Mouse (Mus musculus): ENCODE measurements around the gene Nkx6-1. TPM values are rescaled to one million over a fixed set of nuclear protein-coding genes. Genes with fewer than 3 reads are reported as not detected.

The Nkx6-1 gene
- polyA plus RNA-seq, 1 experiment from 2014 or later, result 3.8 TPM

DNA sequence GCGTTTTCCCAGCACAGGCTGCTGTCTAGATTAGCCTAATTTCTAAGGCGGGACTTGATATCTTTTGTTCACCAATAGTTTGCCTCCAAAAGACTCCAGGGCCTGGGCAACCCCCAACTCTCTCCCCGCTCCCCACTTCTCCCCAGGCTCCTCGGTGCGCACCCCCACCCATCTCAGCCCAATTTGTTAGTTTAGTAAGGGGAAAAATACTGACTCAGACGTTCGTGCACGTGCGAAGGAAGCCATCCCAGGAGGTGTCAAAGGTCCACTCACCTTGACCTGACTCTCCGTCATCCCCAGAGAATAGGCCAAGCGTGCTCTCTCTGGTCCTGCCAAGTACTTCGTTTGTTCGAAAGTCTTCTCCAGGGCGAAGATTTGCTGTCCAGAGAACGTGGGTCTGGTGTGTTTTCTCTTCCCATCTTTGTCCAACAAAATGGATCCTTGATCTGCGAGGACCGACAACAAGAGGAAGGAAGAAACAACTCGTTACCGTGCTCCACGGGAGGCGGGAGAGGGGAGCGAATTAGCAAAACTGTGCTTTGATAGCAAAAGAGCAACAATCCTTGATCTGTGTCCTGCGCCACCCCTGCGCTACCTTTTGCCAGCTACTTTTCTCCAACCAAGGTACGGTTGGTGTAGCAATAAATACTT, 3.1 kb downstream of the Nkx6-1 start:
- H3K4me2 ChIP-seq (ENCODE audit: low read length), result peak overlapping the region; percentile 5; the same call in 1 of the 2 replicates
- no peak overlapping the region for H3K9ac ChIP-seq (ENCODE audit: low read depth, low read length)

DNA sequence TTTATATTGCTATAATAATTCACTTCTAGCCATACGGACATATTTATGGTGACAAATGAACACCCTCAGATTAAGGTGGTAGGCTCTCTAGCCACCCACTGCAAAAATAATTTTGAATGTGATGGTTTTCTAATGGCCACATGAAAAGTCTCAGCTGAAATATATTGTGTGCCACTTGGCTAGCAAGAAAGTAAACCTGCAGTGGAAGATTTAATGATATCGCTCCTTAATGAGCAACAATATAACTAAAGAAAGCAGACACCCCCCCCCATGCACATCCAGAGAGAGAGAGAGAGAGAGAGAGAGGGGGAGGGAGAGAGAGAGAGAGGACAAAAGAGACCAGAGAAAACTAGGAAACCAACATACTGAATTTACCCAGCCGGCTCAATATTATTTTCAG, 4.1 kb downstream of the Nkx6-1 start:
- H3K4me2 ChIP-seq (ENCODE audit: low read length), result no peak overlapping the region
- no peak overlapping the region for H3K27ac ChIP-seq (ENCODE audit: low read depth, low read length)
- no peak overlapping the region for H3K9ac ChIP-seq (ENCODE audit: low read depth, low read length)
- no peaks in the 10 kb centered on the region; the same call in 1 of the 2 replicates for H3K9me3 ChIP-seq (ENCODE audit: control insufficient read depth, low read length)
- H3K4me3 ChIP-seq (ENCODE audit: low read length), result no peak overlapping the region
- WGBS, result 13% methylated on average over 3 of the region's 3 CpGs
- peaks cover 34% of the 10 kb centered on the region for H3K27me3 ChIP-seq (replicated peaks; ENCODE audit: control insufficient read depth, insufficient read depth, low read length)
- no peak for ATAC-seq
- no peaks in the 10 kb centered on the region for H3K36me3 ChIP-seq (ENCODE audit: control insufficient read depth, insufficient read depth, low read length)
- H3K4me1 ChIP-seq (ENCODE audit: control insufficient read depth, insufficient read depth, low read depth, low read length), result peaks cover 9% of the 10 kb centered on the region

More for the DNA sequence above, 3.1 kb downstream of the Nkx6-1 start:
- Histone ChIP-seq H3K27ac (ENCODE audit: low read depth, low read length) (no peak overlapping the region), H3K4me3 (ENCODE audit: low read length) (peak overlapping the region; percentile 39; the same call in 1 of the 2 replicates), H3K36me3 (ENCODE audit: control insufficient read depth, insufficient read depth, low read length) (no peaks in the 10 kb centered on the region), H3K9me3 (ENCODE audit: control insufficient read depth, low read length) (no peaks in the 10 kb centered on the region; the same call in 1 of the 2 replicates), H3K4me1 (ENCODE audit: control insufficient read depth, insufficient read depth, low read depth, low read length) (peaks cover 9% of the 10 kb centered on the region), H3K27me3 (replicated peaks; ENCODE audit: control insufficient read depth, insufficient read depth, low read length) (peaks cover 27% of the 10 kb centered on the region)
- 4% methylated on average over 25 of the region's 25 CpGs for WGBS
- ATAC-seq, result no peak

GRCm38 (mm10) chr5:101659411-101659971, 5.3 kb downstream of the Nkx6-1 start:
- peaks cover 9% of the 10 kb centered on the region for H3K4me1 ChIP-seq (ENCODE audit: control insufficient read depth, insufficient read depth, low read depth, low read length)
- peak overlapping the region; percentile 32 for H3K4me2 ChIP-seq (ENCODE audit: low read length)
- under 1% methylated on average over 37 of the region's 39 CpGs for WGBS
- no peak overlapping the region for H3K27ac ChIP-seq (ENCODE audit: low read depth, low read length)
- H3K27me3 ChIP-seq (replicated peaks; ENCODE audit: control insufficient read depth, insufficient read depth, low read length), result peaks cover 43% of the 10 kb centered on the region
- H3K9ac ChIP-seq (ENCODE audit: low read depth, low read length), result 0 out of 2 replicates have a peak overlapping the region, but pooled peaks have one; percentile 14
- no peaks in the 10 kb centered on the region for H3K36me3 ChIP-seq (ENCODE audit: control insufficient read depth, insufficient read depth, low read length)
- no peak for ATAC-seq
- peak overlapping the region; percentile 15; the same call in 1 of the 2 replicates for H3K4me3 ChIP-seq (ENCODE audit: low read length)
- H3K9me3 ChIP-seq (ENCODE audit: control insufficient read depth, low read length), result no peaks in the 10 kb centered on the region; the same call in 1 of the 2 replicates

GRCm38 (mm10) chr5:101658984-101659290, 5.9 kb downstream of the Nkx6-1 start:
- H3K27ac ChIP-seq (ENCODE audit: low read depth, low read length), result no peak overlapping the region

DNA sequence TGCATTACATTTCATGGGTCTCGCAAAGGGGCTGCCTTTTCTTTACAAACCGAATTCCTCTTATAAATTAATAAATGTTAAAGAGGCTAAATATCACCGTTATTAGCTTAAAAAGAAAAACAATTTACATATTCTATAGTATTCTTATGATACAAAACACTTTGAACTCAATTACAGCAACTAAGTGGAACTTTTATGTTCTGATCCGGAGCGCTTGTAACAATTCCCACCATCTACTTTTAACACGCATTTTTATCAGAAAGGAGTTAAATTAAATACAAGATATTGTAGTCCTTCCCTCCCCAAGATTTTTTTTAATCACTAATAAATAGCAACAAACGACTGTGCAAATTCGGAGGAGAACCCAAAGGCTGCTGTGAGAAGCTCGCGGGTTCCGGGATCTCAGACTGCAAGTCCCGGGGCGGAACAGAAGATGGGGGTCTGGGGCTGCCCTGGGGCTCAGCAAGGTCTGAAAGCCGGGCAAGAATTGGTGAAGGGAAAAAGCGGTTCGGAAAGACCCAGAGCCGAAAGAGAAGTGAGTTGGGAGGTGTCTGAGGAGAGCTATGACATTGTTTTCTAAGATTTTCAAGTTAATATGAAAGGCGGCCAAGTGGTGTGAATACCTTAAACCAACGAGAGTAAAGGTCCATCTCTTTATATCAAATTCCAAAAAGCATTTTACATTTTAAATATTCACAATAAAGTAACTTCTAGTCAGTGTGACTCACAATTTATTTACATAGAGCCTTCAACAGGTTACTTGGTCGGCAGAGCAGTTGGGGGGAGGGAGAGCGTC, 6.4 kb downstream of the Nkx6-1 start:
- H3K9ac ChIP-seq (ENCODE audit: low read depth, low read length), result no peak overlapping the region
- no peaks in the 10 kb centered on the region for H3K36me3 ChIP-seq (ENCODE audit: control insufficient read depth, insufficient read depth, low read length)
- peak overlapping the region; percentile 32 for H3K4me2 ChIP-seq (ENCODE audit: low read length)
- no peaks in the 10 kb centered on the region for H3K9me3 ChIP-seq (ENCODE audit: control insufficient read depth, low read length)
- peaks cover 45% of the 10 kb centered on the region for H3K27me3 ChIP-seq (replicated peaks; ENCODE audit: control insufficient read depth, insufficient read depth, low read length)
- no peak overlapping the region for H3K4me3 ChIP-seq (ENCODE audit: low read length)
- H3K4me1 ChIP-seq (ENCODE audit: control insufficient read depth, insufficient read depth, low read depth, low read length), result peaks cover under 1% of the 10 kb centered on the region
- no peak for ATAC-seq
- no peak overlapping the region for H3K27ac ChIP-seq (ENCODE audit: low read depth, low read length)
- 6% methylated on average over 21 of the region's 21 CpGs for WGBS

More at GRCm38 (mm10) chr5:101658984-101659290, 5.9 kb downstream of the Nkx6-1 start:
- peak overlapping the region; percentile 15; the same call in 1 of the 2 replicates for H3K4me3 ChIP-seq (ENCODE audit: low read length)
- H3K27me3 ChIP-seq (replicated peaks; ENCODE audit: control insufficient read depth, insufficient read depth, low read length), result peaks cover 48% of the 10 kb centered on the region
- no peak overlapping the region for H3K9ac ChIP-seq (ENCODE audit: low read depth, low read length)
- no peak for ATAC-seq
- WGBS, result 7% methylated on average over 23 of the region's 23 CpGs
- H3K4me1 ChIP-seq (ENCODE audit: control insufficient read depth, insufficient read depth, low read depth, low read length), result peaks cover 6% of the 10 kb centered on the region
- peak overlapping the region; percentile 32 for H3K4me2 ChIP-seq (ENCODE audit: low read length)
- H3K9me3 ChIP-seq (ENCODE audit: control insufficient read depth, low read length), result no peaks in the 10 kb centered on the region; the same call in 1 of the 2 replicates
- H3K36me3 ChIP-seq (ENCODE audit: control insufficient read depth, insufficient read depth, low read length), result no peaks in the 10 kb centered on the region

DNA sequence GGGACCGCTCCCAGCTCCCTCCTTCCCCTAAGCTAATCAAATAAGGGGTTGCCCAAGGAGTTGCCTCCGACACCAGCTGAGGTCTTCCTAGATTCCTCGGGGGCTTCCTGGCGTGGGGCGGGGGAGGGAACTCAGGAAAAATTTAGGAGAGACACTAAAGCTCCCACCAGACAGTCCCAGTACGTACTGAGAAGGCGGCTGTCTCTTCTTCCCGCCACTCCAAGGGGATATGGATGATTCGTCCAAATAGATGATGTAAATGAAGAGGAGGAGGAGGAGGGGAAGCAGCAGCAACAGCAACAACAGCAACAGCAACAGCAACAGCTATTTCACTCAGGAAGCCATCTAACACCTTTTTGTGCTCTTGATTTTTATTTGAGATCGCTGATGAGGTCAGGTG, 7.1 kb downstream of the Nkx6-1 start:
- 5% methylated on average over 10 of the region's 10 CpGs for WGBS
- Histone ChIP-seq H3K9ac (ENCODE audit: low read depth, low read length) (no peak overlapping the region), H3K4me1 (ENCODE audit: control insufficient read depth, insufficient read depth, low read depth, low read length) (no peaks in the 10 kb centered on the region), H3K27me3 (replicated peaks; ENCODE audit: control insufficient read depth, insufficient read depth, low read length) (peaks cover 46% of the 10 kb centered on the region), H3K36me3 (ENCODE audit: control insufficient read depth, insufficient read depth, low read length) (no peaks in the 10 kb centered on the region), H3K27ac (ENCODE audit: low read depth, low read length) (no peak overlapping the region), H3K4me2 (ENCODE audit: low read length) (0 out of 2 replicates have a peak overlapping the region, but pooled peaks have one; percentile 12), H3K9me3 (ENCODE audit: control insufficient read depth, low read length) (no peaks in the 10 kb centered on the region), H3K4me3 (ENCODE audit: low read length) (no peak overlapping the region)
- no peak for ATAC-seq

DNA sequence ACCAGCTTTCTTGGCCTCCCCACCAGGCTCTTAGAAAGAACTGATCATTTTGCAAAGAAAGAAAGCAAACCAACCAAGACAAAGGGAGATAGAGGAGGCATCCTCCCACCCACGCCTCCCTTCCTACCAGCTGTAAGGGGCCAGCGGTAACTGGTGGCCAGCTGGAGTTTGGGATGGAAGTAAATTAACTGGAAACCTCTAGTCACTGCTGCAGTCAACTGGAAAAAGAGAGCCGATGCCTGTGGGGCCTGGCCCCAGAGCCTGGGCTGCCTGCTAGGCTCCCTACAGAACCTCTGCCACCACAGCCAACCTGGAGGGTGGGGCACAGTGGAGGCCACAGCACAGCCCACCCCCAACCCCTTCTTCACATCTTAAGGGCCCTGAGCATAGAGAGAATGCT, 8.7 kb downstream of the Nkx6-1 start:
- H3K27ac ChIP-seq (ENCODE audit: low read depth, low read length), result no peak overlapping the region
- H3K9me3 ChIP-seq (ENCODE audit: control insufficient read depth, low read length), result peaks cover 4% of the 10 kb centered on the region
- H3K4me3 ChIP-seq (ENCODE audit: low read length), result no peak overlapping the region
- 10% methylated on average over 3 of the region's 3 CpGs for WGBS
- H3K4me2 ChIP-seq (ENCODE audit: low read length), result no peak overlapping the region
- H3K9ac ChIP-seq (ENCODE audit: low read depth, low read length), result no peak overlapping the region
- H3K27me3 ChIP-seq (replicated peaks; ENCODE audit: control insufficient read depth, insufficient read depth, low read length), result peaks cover 52% of the 10 kb centered on the region
- ATAC-seq, result no peak
- H3K4me1 ChIP-seq (ENCODE audit: control insufficient read depth, insufficient read depth, low read depth, low read length), result no peaks in the 10 kb centered on the region
- no peaks in the 10 kb centered on the region for H3K36me3 ChIP-seq (ENCODE audit: control insufficient read depth, insufficient read depth, low read length)

DNA sequence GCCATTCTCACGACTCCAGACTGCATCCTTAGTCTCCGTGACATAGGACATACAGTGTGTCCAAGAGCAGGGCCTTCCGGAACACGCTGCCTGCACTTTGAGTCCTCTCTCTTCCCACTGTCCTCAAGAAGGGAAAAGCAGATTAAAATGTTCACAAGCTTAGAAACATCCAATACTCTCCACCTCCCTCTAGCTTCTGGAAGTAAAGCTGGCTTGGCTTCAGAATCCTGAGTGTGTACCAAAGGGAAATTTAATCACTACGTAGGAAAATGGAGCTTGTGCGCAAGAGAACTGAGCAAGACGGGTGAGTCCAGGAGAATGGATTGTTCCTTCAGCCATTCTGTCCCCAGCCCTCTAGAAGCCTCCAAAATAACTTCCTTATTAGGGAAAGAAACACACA, 9.4 kb downstream of the Nkx6-1 start:
- no peak overlapping the region for H3K4me2 ChIP-seq (ENCODE audit: low read length)
- H3K27me3 ChIP-seq (replicated peaks; ENCODE audit: control insufficient read depth, insufficient read depth, low read length), result peaks cover 55% of the 10 kb centered on the region
- H3K36me3 ChIP-seq (ENCODE audit: control insufficient read depth, insufficient read depth, low read length), result no peaks in the 10 kb centered on the region
- no peak overlapping the region for H3K4me3 ChIP-seq (ENCODE audit: low read length)
- ATAC-seq, result no peak
- 20% methylated on average over 7 of the region's 7 CpGs for WGBS
- H3K4me1 ChIP-seq (ENCODE audit: control insufficient read depth, insufficient read depth, low read depth, low read length), result no peaks in the 10 kb centered on the region
- H3K9me3 ChIP-seq (ENCODE audit: control insufficient read depth, low read length), result peaks cover 5% of the 10 kb centered on the region
- H3K27ac ChIP-seq (ENCODE audit: low read depth, low read length), result no peak overlapping the region
- H3K9ac ChIP-seq (ENCODE audit: low read depth, low read length), result no peak overlapping the region

Measured in hindbrain, embryonic 16.5 days (tissue).